Mouse (Mus musculus) c-Kit-positive CD71-negative TER-119-negative erythroid progenitor cells, embryonic 14.5 days (primary cell): Measurements from ENCODE around the gene Prkch.

Experiments used
- DNase-seq: peaks from one replicate; pipeline ENCODE4 v3.0.0-alpha.2; 2013; ENCODE audit warnings: low read depth

Prkch gene

GRCm38 (mm10) chr12:73762001-73762400, 177.4 kb downstream of the Prkch start:
- DNase-seq: no peak

- DNase-seq: no peak
These were observed 178.2 kb downstream of the Prkch start for GRCm38 (mm10) chr12:73762762-73763161.

- DNase-seq: no peak
These were observed 180.3 kb downstream of the Prkch start for GRCm38 (mm10) chr12:73764649-73765525.

- DNase-seq: no peak
These were observed 181.6 kb downstream of the Prkch start for GRCm38 (mm10) chr12:73766152-73766551.

GRCm38 (mm10) chr12:73768788-73769187, 184.2 kb downstream of the Prkch start:
- no peak for DNase-seq

GRCm38 (mm10) chr12:73769536-73769935, 184.9 kb downstream of the Prkch start:
- no peak for DNase-seq

- DNase-seq: no peak
These were observed 186.2 kb downstream of the Prkch start for GRCm38 (mm10) chr12:73770771-73771170.

GRCm38 (mm10) chr12:73774793-73775385, 190.3 kb downstream of the Prkch start:
- no peak for DNase-seq

- no peak for DNase-seq
These were observed 191.9 kb downstream of the Prkch start for GRCm38 (mm10) chr12:73776401-73776945.

- no peak for DNase-seq
These were observed 193.1 kb downstream of the Prkch start for GRCm38 (mm10) chr12:73777673-73778072.

GRCm38 (mm10) chr12:73779332-73780231, 195.0 kb downstream of the Prkch start:
- peak; percentile 73 for DNase-seq

- DNase-seq: no peak
These were observed 196.9 kb downstream of the Prkch start for GRCm38 (mm10) chr12:73781425-73782032.

- DNase-seq: no peak
These were observed 202.3 kb downstream of the Prkch start for GRCm38 (mm10) chr12:73786909-73787308.

GRCm38 (mm10) chr12:73788850-73789249, 204.3 kb downstream of the Prkch start:
- no peak for DNase-seq

GRCm38 (mm10) chr12:73790571-73791108, 206.0 kb downstream of the Prkch start:
- no peak for DNase-seq

- DNase-seq: no peak
These were observed 208.6 kb downstream of the Prkch start for GRCm38 (mm10) chr12:73793216-73793615.

GRCm38 (mm10) chr12:73793744-73794143, 209.1 kb downstream of the Prkch start:
- no peak for DNase-seq

- no peak for DNase-seq
These were observed 209.7 kb downstream of the Prkch start for GRCm38 (mm10) chr12:73794151-73794883.

- no peak for DNase-seq
These were observed 215.1 kb downstream of the Prkch start for GRCm38 (mm10) chr12:73799671-73800070.

- no peak for DNase-seq
These were observed 216.3 kb downstream of the Prkch start for GRCm38 (mm10) chr12:73800886-73801285.

GRCm38 (mm10) chr12:73801845-73802244, 217.2 kb downstream of the Prkch start:
- DNase-seq: no peak
